27 mouse cellular contexts compared by ENCODE assay signal in genomic region chr10:74789245-74789644, GRCm38 (mm10).
"Had no signal": no experiment of that assay in that cellular context is flagged by ENCODE, and none has a peak within 500 bp of the region (broad histone marks: within the 10 kb centered on the region; RNA-seq: fewer than 3 reads in every experiment).

No protein-coding gene starts in this region.

- H3K4me3 ChIP-seq: gastrocnemius, adult 2 months; heart, adult 2 months; heart, embryonic 12.5 days; hindbrain, embryonic 10.5 days; hindbrain, embryonic 12.5 days; intestine, embryonic 15.5 days; limb, embryonic 13.5 days; limb, embryonic 15.5 days; liver, embryonic 13.5 days; liver, embryonic 15.5 days had no signal

- H3K4me1 ChIP-seq: heart, embryonic 12.5 days; hindbrain, embryonic 10.5 days; hindbrain, embryonic 12.5 days; intestine, embryonic 15.5 days; limb, embryonic 13.5 days; limb, embryonic 15.5 days; liver, embryonic 13.5 days; liver, embryonic 15.5 days had no signal

- H3K27me3 ChIP-seq: heart, embryonic 12.5 days; hindbrain, embryonic 12.5 days; intestine, embryonic 15.5 days; limb, embryonic 13.5 days; limb, embryonic 15.5 days; liver, embryonic 13.5 days; liver, embryonic 15.5 days had no signal

- ATAC-seq: hindbrain, embryonic 16.5 days; inflammation-experienced regulatory T-cells, adult 6 months; intestine, embryonic 15.5 days; intestine, postnatal 0 days had no signal

- H3K9ac ChIP-seq: heart, embryonic 12.5 days; hindbrain, embryonic 12.5 days; hindbrain, embryonic 14.5 days; intestine, embryonic 15.5 days; limb, embryonic 13.5 days; limb, embryonic 15.5 days; liver, embryonic 13.5 days; liver, embryonic 15.5 days had no signal

- DNase-seq: gastrocnemius, adult 2 months; gastrocnemius, postnatal 10 days; gastrocnemius, postnatal 25 days; heart, adult 11 months; heart, adult 2 months; heart, postnatal 10 days; heart, postnatal 4 days; kidney, adult 18-20 months; kidney, adult 8-10 months; kidney, postnatal 10 days; kidney, postnatal 25 days; layer of hippocampus, adult 9-11 months; layer of hippocampus, postnatal 36 days; left cerebral cortex, postnatal 4 days; liver, embryonic 13.5 days had no signal

- H3K27ac ChIP-seq: gastrocnemius, adult 2 months; heart, adult 2 months; hindbrain, embryonic 10.5 days; hindbrain, embryonic 12.5 days; hindbrain, embryonic 14.5 days; intestine, embryonic 15.5 days; limb, embryonic 13.5 days; limb, embryonic 15.5 days; liver, embryonic 13.5 days; liver, embryonic 15.5 days had no signal

- H3K9me3 ChIP-seq: heart, embryonic 12.5 days; hindbrain, embryonic 10.5 days; hindbrain, embryonic 12.5 days; intestine, embryonic 15.5 days; limb, embryonic 13.5 days; limb, embryonic 15.5 days; liver, embryonic 13.5 days; liver, embryonic 15.5 days had no signal

- H3K36me3 ChIP-seq: heart, embryonic 12.5 days; hindbrain, embryonic 10.5 days; hindbrain, embryonic 12.5 days; intestine, embryonic 15.5 days; limb, embryonic 13.5 days; limb, embryonic 15.5 days; liver, embryonic 13.5 days; liver, embryonic 15.5 days had no signal

- H3K4me2 ChIP-seq: heart, embryonic 12.5 days; hindbrain, embryonic 12.5 days; hindbrain, embryonic 14.5 days; intestine, embryonic 15.5 days; limb, embryonic 13.5 days; limb, embryonic 15.5 days; liver, embryonic 11.5 days; liver, embryonic 13.5 days; liver, embryonic 15.5 days had no signal
